Mouse (Mus musculus) bone marrow macrophage, adult 2 months (primary cell): ENCODE data around the gene 1810055G02Rik.

Experiments
- CTCF ChIP-seq: IDR thresholded peaks from 2 replicates; pipeline ENCODE4 v1.5.1; 2012; ENCODE audit warnings: low read depth, mild to moderate bottlenecking, low read length, moderate library complexity
- POLR2A ChIP-seq: IDR thresholded peaks from 2 replicates; pipeline ENCODE4 v1.6.1; 2012; ENCODE audit warnings: mild to moderate bottlenecking, low read depth, low read length, borderline replicate concordance

- TF ChIP-seq CTCF (no peak), POLR2A (no peak)
Observed at GRCm38 (mm10) chr19:3695006-3695405, 13.1 kb upstream of the 1810055G02Rik start.
